ENCODE assay signal across 8 mouse cellular contexts in the genomic region with DNA sequence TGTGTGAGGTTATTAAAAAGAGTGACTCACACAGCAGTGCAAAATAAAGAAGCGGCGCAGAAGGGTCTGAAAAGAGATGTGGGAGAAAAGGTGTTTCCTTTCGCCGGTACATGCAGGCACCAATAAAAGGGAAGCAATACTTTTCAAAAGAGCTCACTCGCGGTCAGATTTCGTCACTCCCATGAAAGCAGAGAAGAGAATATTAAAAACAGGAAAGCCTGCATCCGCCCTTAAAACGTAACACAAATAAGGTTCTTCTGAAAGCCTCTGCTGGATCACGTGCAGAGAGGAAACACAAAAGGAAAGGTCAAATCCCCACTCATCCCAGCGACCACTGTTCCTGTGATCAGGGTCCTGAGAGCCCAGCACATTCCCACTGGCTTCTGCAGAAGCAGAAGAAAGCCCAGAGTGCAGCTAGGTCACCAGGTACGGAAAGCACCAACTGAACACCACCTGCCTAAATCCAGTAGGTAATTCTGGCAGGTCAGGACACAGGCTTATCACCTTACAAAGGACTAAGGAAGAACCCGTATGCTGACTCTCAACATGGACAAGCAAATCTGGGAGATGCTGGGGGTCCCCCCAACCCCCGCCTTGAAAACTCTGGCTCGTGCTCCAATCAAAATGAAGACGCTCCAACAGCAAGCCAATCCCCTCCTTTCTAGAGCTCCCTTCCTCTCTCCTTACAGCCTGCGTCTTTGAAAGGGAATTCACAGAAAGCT. TPM values are rescaled to one million over a fixed set of nuclear protein-coding genes. Genes with fewer than 3 reads are reported as not detected.
DNase-seq lines count a peak whose midpoint lies in the region.

No protein-coding gene starts in this region.

- DNase-seq in heart, adult 18-20 months, result peak; percentile 45 to 56
- no peak for DNase-seq in heart, postnatal 25 days (ENCODE audit: low spot score)
- peak; percentile 72 for DNase-seq in c-Kit-positive CD71-negative TER-119-negative erythroid progenitor cells, embryonic 14.5 days (ENCODE audit: low read depth)
- peak; percentile 45 for DNase-seq in heart, adult 8-10 months (ENCODE audit: low spot score)
- peak; percentile 56 for DNase-seq in kidney, postnatal 14 days
- DNase-seq in lung, postnatal 25 days (ENCODE audit: low spot score), result peak; percentile 43
- DNase-seq in retina, embryonic 14.5 days (ENCODE audit: low spot score), result peak; percentile 64
- DNase-seq in thymus, postnatal 4 days, result no peak

- intact Hi-C loops in heart, postnatal 25 days (cut with DNase I), result no loop called here

RNA-seq across cellular contexts. Expression of a gene that starts 16.4 kb away (rescaled TPM):
- 10 to 100 TPM; 96.1 to 96.6 TPM for total RNA-seq in heart, adult 18-20 months (2021)
- 100 to 1,000 TPM; 101 to 106 TPM for total RNA-seq in heart, postnatal 25 days (2021)
- total RNA-seq in heart, adult 8-10 months (2022), result 100 to 1,000 TPM in 2 of 4 experiments, 10 to 100 TPM in 2; 84.9 to 110 (median 102) TPM

Comparison
In these comparisons a context has a peak if more than half of its experiments do, and no peak if none do; other contexts are left out.
1. DNase-seq: peak in heart, adult 18-20 months (2 of 2), c-Kit-positive CD71-negative TER-119-negative erythroid progenitor cells, embryonic 14.5 days (single experiment), heart, adult 8-10 months (single experiment), kidney, postnatal 14 days (single experiment), lung, postnatal 25 days (single experiment) and retina, embryonic 14.5 days (single experiment); none in heart, postnatal 25 days (single experiment) and thymus, postnatal 4 days (single experiment).